Comparison of ENCODE assay signal across 8 mouse cellular contexts in genomic region chr5:121848743-121849142, GRCm38 (mm10). TPM values are rescaled to one million over a fixed set of nuclear protein-coding genes. Genes with fewer than 3 reads are reported as not detected.
DNase-seq lines count a peak whose midpoint lies in the region; ATAC-seq lines count a peak whose summit lies in the region.

Gene Pheta1 (plus strand): TSS chr5:121848984.

- ATAC-seq in intestine, embryonic 15.5 days, result peak; percentile 89
- ATAC-seq in megakaryocyte-erythroid progenitor cell, adult 5-6 weeks (replicated peaks; ENCODE audit: low FRiP score, low TSS enrichment, poor library complexity, severe bottlenecking), result peak; percentile 82

- intact Hi-C loops in gastrocnemius, postnatal 36 days (cut with DNase I), result loop anchor here (10.0 kb wide), 1 partner anchor 54 kb away; no protein-coding TSS in a partner anchor
- intact Hi-C loops in left cerebral cortex, postnatal 14 days (cut with DNase I), result loop anchor here (5.0 kb wide), 1 partner anchor 36 kb away; no protein-coding TSS in a partner anchor

- whole genome bisulfite sequencing in intestine, embryonic 15.5 days, result under 1% methylated on average over 31 of the region's 42 CpGs

- H3K4me1 ChIP-seq in intestine, embryonic 15.5 days (replicated peaks), result peaks cover 27% of the 10 kb centered on the region

- peaks cover 9% of the 10 kb centered on the region; the same call in 1 of the 2 replicates for H3K27me3 ChIP-seq in intestine, embryonic 15.5 days (replicated peaks)

- DNase-seq in adrenal gland, adult 8-10 months, result peak; percentile 89
- peak; percentile 93 for DNase-seq in embryo, embryonic 11.5 days (ENCODE audit: low read depth, low spot score)
- peak; percentile 92 to 94 for DNase-seq in gastrocnemius, postnatal 36 days
- peak; percentile 87 to 91 for DNase-seq in left cerebral cortex, postnatal 14 days (ENCODE audit: low spot score in 2 of 2)
- peak; percentile 93 for DNase-seq in right cerebral cortex, postnatal 14 days
- DNase-seq in urinary bladder, postnatal 25 days (ENCODE audit: low spot score), result peak; percentile 92

- peak within 1 kb of the TSS; percentile 87 for H3K4me3 ChIP-seq in intestine, embryonic 15.5 days (replicated peaks)

- H3K9me3 ChIP-seq in intestine, embryonic 15.5 days, result no peaks in the 10 kb centered on the region

- peak within 1 kb of the TSS; percentile 81 for H3K9ac ChIP-seq in intestine, embryonic 15.5 days

- peaks cover 26% of the 10 kb centered on the region for H3K36me3 ChIP-seq in intestine, embryonic 15.5 days

- H3K27ac ChIP-seq in intestine, embryonic 15.5 days, result peak within 1 kb of the TSS; percentile 86

- peak within 1 kb of the TSS; percentile 76 for H3K4me2 ChIP-seq in intestine, embryonic 15.5 days (replicated peaks)

RNA-seq across cellular contexts. Expression of gene Pheta1, which starts in this region (rescaled TPM):
- 1 to 10 TPM; 6.3 to 9.5 (median 7.5) TPM for total RNA-seq in adrenal gland, adult 8-10 months (2022)
- 1 to 10 TPM; 4.5 to 6.0 TPM for total RNA-seq in gastrocnemius, postnatal 36 days (2021)
- 32.6 and 36.4 TPM in 2 replicates for polyA plus RNA-seq in intestine, embryonic 15.5 days (2015; fragmentation: Nextera tagmentation; extraction: Ambion mirVana)
- 10 to 100 TPM; 10.3 to 12.6 TPM for total RNA-seq in left cerebral cortex, postnatal 14 days (2021)
- 2.9 and 4.2 TPM in 2 replicates for total RNA-seq in megakaryocyte-erythroid progenitor cell, adult 5-6 weeks (2014; fragmentation: Nextera tagmentation)
- 0.42 and 2.6 TPM in 2 replicates for total RNA-seq in megakaryocyte-erythroid progenitor cell, adult 5-6 weeks (2017)

Comparison
In these comparisons a context has a peak if more than half of its experiments do, and no peak if none do; other contexts are left out.
1. Peak in every context shown above with its lines: DNase-seq, ATAC-seq, H3K4me3 ChIP-seq and H3K27ac ChIP-seq.